Mouse (Mus musculus) CH12.LX (cell line): ENCODE results near the gene Spon2. TPM values are rescaled to one million over a fixed set of nuclear protein-coding genes. Genes with fewer than 3 reads are reported as not detected.

Experiments
- DNase-seq: peaks from one replicate; pipeline ENCODE4 v3.0.0-alpha.2; 2013; ENCODE audit errors: extremely low read depth
- H3K27ac ChIP-seq: 2 replicates; pipeline ENCODE4 v1.5.1; 2012; ENCODE audit warnings: low read depth, mild to moderate bottlenecking, control low read depth, moderate library complexity; ENCODE audit not compliant: insufficient read depth
- H3K27me3 ChIP-seq: replicated peaks from 2 replicates; pipeline ENCODE3; 2012; ENCODE audit warnings: inconsistent platforms
- H3K36me3 ChIP-seq, 2 experiments: replicated peaks in 1 of 2; 2 replicates each; pipeline versions ENCODE3 to v1.6.1; 2012; ENCODE audit warnings: inconsistent platforms in 1 of 2, low read length in 1 of 2, mild to moderate bottlenecking in 1 of 2, mixed read lengths in 1 of 2, moderate library complexity in 1 of 2; ENCODE audit not compliant: control insufficient read depth in 1 of 2, insufficient read depth in 1 of 2
- H3K4me1 ChIP-seq, 2 experiments: 2 replicates each; pipeline ENCODE4 v1.6.1; 2012; ENCODE audit warnings: inconsistent platforms in 1 of 2, moderate library complexity in 1 of 2; ENCODE audit not compliant: insufficient read depth in 2 of 2, control insufficient read depth in 1 of 2
- H3K4me2 ChIP-seq: 2 replicates; pipeline ENCODE4 v1.6.1; 2012; ENCODE audit warnings: low read depth, mild to moderate bottlenecking, control low read depth; ENCODE audit not compliant: poor library complexity, insufficient read depth, severe bottlenecking
- H3K4me3 ChIP-seq, 3 experiments: fragments of 150-350 bp in 1 of 3; sonication (generic) in 1 of 3; replicated peaks in 1 of 3; 2 replicates each; pipeline versions ENCODE3 to v1.5.1; 2011 to 2012; ENCODE audit warnings: low read depth in 2 of 3, low read length in 2 of 3, mild to moderate bottlenecking in 2 of 3, moderate library complexity in 2 of 3, control low read depth in 1 of 3, improper control_type of control experiment in 1 of 3, inconsistent platforms in 1 of 3, mixed read lengths in 1 of 3; ENCODE audit not compliant: poor library complexity in 1 of 3
- H3K79me2 ChIP-seq: replicated peaks from 2 replicates; pipeline ENCODE4 v1.6.1; 2012; ENCODE audit warnings: mild to moderate bottlenecking, moderate library complexity; ENCODE audit not compliant: control insufficient read depth, poor library complexity, insufficient read depth, severe bottlenecking; ENCODE audit errors: extremely low read depth
- H3K9ac ChIP-seq: 2 replicates; pipeline ENCODE4 v1.6.1; 2012; ENCODE audit warnings: low read depth, mild to moderate bottlenecking, control low read depth, moderate library complexity; ENCODE audit not compliant: insufficient read depth
- H3K9me3 ChIP-seq: replicated peaks from 2 replicates; pipeline ENCODE3; 2012; ENCODE audit warnings: low read length, inconsistent platforms, mixed read lengths
- BHLHE40 ChIP-seq: IDR thresholded peaks from 2 replicates; pipeline ENCODE4 v1.6.1; 2011; ENCODE audit warnings: mild to moderate bottlenecking, low read depth, low read length, improper control_type of control experiment
- CHD2 ChIP-seq: IDR thresholded peaks from 2 replicates; pipeline ENCODE4 v1.6.1; 2011; ENCODE audit warnings: low read length, improper control_type of control experiment
- CTCF ChIP-seq, 2 experiments: IDR thresholded peaks in 1 of 2; conservative IDR thresholded peaks in 1 of 2; 2 replicates each; pipeline ENCODE4 v1.5.1; 2011 to 2012; ENCODE audit warnings: low read depth in 2 of 2, low read length in 2 of 2, improper control_type of control experiment in 1 of 2, inconsistent platforms in 1 of 2, mild to moderate bottlenecking in 1 of 2, moderate library complexity in 1 of 2
- ELF1 ChIP-seq: IDR thresholded peaks from 2 replicates; pipeline ENCODE4 v1.6.1; 2014; ENCODE audit warnings: low read depth, mild to moderate bottlenecking, inconsistent platforms, low read length, improper control_type of control experiment
- EP300 ChIP-seq: IDR thresholded peaks from 2 replicates; pipeline ENCODE4 v1.6.1; 2011; ENCODE audit warnings: low read length, improper control_type of control experiment
- ETS1 ChIP-seq: conservative IDR thresholded peaks from 2 replicates; pipeline ENCODE4 v1.6.1; 2012; ENCODE audit warnings: low read depth, mild to moderate bottlenecking, inconsistent platforms, low read length, improper control_type of control experiment, moderate library complexity
- GABPA ChIP-seq: IDR thresholded peaks from 2 replicates; pipeline ENCODE4 v1.6.1; 2012; ENCODE audit warnings: low read depth, low read length, improper control_type of control experiment, inconsistent platforms; ENCODE audit not compliant: insufficient replicate concordance
- HCFC1 ChIP-seq: IDR thresholded peaks from 2 replicates; pipeline ENCODE4 v1.6.1; 2012; ENCODE audit warnings: low read depth, mild to moderate bottlenecking, inconsistent platforms, low read length, improper control_type of control experiment
- JUND ChIP-seq: conservative IDR thresholded peaks from 2 replicates; pipeline ENCODE4 v1.6.1; 2011; ENCODE audit warnings: low read depth, low read length, improper control_type of control experiment
- MAFK ChIP-seq: IDR thresholded peaks from 2 replicates; pipeline ENCODE4 v1.6.1; 2011; ENCODE audit warnings: low read length, improper control_type of control experiment; ENCODE audit not compliant: insufficient replicate concordance
- MAX ChIP-seq: IDR thresholded peaks from 2 replicates; pipeline ENCODE4 v1.6.1; 2011; ENCODE audit warnings: low read length, improper control_type of control experiment
- MEF2A ChIP-seq: IDR thresholded peaks from 2 replicates; pipeline ENCODE4 v1.6.1; 2014; ENCODE audit warnings: low read depth, mild to moderate bottlenecking, inconsistent platforms, low read length, improper control_type of control experiment, borderline replicate concordance
- NELFE ChIP-seq: IDR thresholded peaks from 2 replicates; pipeline ENCODE4 v1.6.1; 2011; ENCODE audit warnings: low read depth, low read length, improper control_type of control experiment
- NRF1 ChIP-seq: IDR thresholded peaks from 2 replicates; pipeline ENCODE4 v1.6.1; 2014; ENCODE audit warnings: low read depth, mild to moderate bottlenecking, inconsistent platforms, low read length, improper control_type of control experiment, moderate library complexity
- PAX5 ChIP-seq: IDR thresholded peaks from 2 replicates; pipeline ENCODE4 v1.6.1; 2012; ENCODE audit warnings: low read length, inconsistent platforms, mixed read lengths
- POLR2A ChIP-seq: IDR thresholded peaks from 2 replicates; pipeline ENCODE4 v1.6.1; 2011; ENCODE audit warnings: low read depth, mild to moderate bottlenecking, improper control_type of control experiment, low read length
- POLR2AphosphoS2 ChIP-seq: IDR thresholded peaks from 2 replicates; pipeline ENCODE4 v1.6.1; 2011; ENCODE audit warnings: low read depth, low read length, improper control_type of control experiment
- RAD21 ChIP-seq: IDR thresholded peaks from 2 replicates; pipeline ENCODE4 v1.6.1; 2011; ENCODE audit warnings: low read depth, mild to moderate bottlenecking, low read length, improper control_type of control experiment, moderate library complexity
- RCOR1 ChIP-seq: conservative IDR thresholded peaks from 2 replicates; pipeline ENCODE4 v1.6.1; 2012; ENCODE audit warnings: low read depth, mild to moderate bottlenecking, inconsistent platforms, low read length, improper control_type of control experiment
- SMC3 ChIP-seq: IDR thresholded peaks from 2 replicates; pipeline ENCODE4 v1.6.1; 2011; ENCODE audit warnings: low read depth, low read length, improper control_type of control experiment
- TCF12 ChIP-seq: IDR thresholded peaks from 2 replicates; pipeline ENCODE4 v1.6.1; 2014; ENCODE audit warnings: low read depth, mild to moderate bottlenecking, inconsistent platforms, low read length, improper control_type of control experiment
- ZKSCAN1 ChIP-seq: IDR thresholded peaks from 2 replicates; pipeline ENCODE4 v1.6.1; 2012; ENCODE audit warnings: low read depth, inconsistent platforms, low read length, improper control_type of control experiment, borderline replicate concordance
- ZMIZ1 ChIP-seq: IDR thresholded peaks from 2 replicates; pipeline ENCODE4 v1.6.1; 2012; ENCODE audit warnings: low read depth, mild to moderate bottlenecking, inconsistent platforms, low read length, improper control_type of control experiment
- dilution Hi-C: fragments of 300-500 bp; cut with MboI; formaldehyde crosslinking; loops from 2 replicates; pipeline ENCODE4 v1.14.3; 2020; ENCODE audit warnings: low sequenced_read_pairs; ENCODE audit not compliant: extremely low pct_unique_long_range_greater_than_20kb, extremely low pct_ligation_motif_present
- in situ Hi-C: fragments of 300-500 bp; cut with MboI; formaldehyde crosslinking; loops from 3 replicates; pipeline ENCODE4 v1.14.3; 2019; ENCODE audit warnings: low sequenced_read_pairs, low pct_ligation_motif_present, low pct_unique_long_range_greater_than_20kb, mixed read lengths
- polyA plus RNA-seq: library from polyadenylated mRNA; unstranded; fragments of >175 nt; gene quantifications from 2 replicates; pipeline ENCODE4 v1.2.1, GENCODE M21; 2012; ENCODE audit warnings: low read depth; ENCODE audit not compliant: insufficient read length
- total RNA-seq, 2 experiments: library from RNA; depleted of rRNA; stranded (reverse); fragments of 300-350 nt in 1 of 2; fragments of >200 nt in 1 of 2; gene quantifications; 2 replicates each; pipeline ENCODE4 v1.2.3; 2012 to 2014

Gene Spon2
- total and polyA plus RNA-seq, 3 experiments: not detected

GRCm38 (mm10) chr5:33201697-33202096, 16.6 kb downstream of the Spon2 start:
- Histone ChIP-seq H3K4me2 (no peak overlapping the region), H3K9ac (no peak overlapping the region), H3K4me1 (peaks cover 0 to 7% of the 10 kb centered on the region in 2 experiments; a peak in 2 of 4 replicates), H3K79me2 (no peaks in the 10 kb centered on the region), H3K27ac (no peak overlapping the region), H3K9me3 (no peaks in the 10 kb centered on the region), H3K27me3 (peaks cover 9% of the 10 kb centered on the region), H3K4me3 (no peak overlapping the region), H3K36me3 (no peaks in the 10 kb centered on the region)
- dilution Hi-C loops (no loop called here), in situ Hi-C loops (no loop called here)
- DNase-seq: no peak
- TF ChIP-seq NELFE (no peak), CTCF (conservative IDR thresholded peaks at IDR 0.05 in 1 of 2, IDR thresholded peaks at IDR 0.05 in 1 of 2; ENCODE audit: low read depth in 2 of 2, low read length in 2 of 2) (no peak), BHLHE40 (0 out of 2 replicates have a peak, but pooled peaks have one; percentile 18), JUND (no peak), MAFK (no peak), ETS1 (no peak), CHD2 (no peak), ZMIZ1 (no peak)

GRCm38 (mm10) chr5:33200071-33200470, 18.2 kb downstream of the Spon2 start:
- no peak overlapping the region for H3K4me2 ChIP-seq
- DNase-seq: no peak
- H3K9me3 ChIP-seq: no peaks in the 10 kb centered on the region
- H3K4me3 ChIP-seq: no peak overlapping the region
- H3K4me1 ChIP-seq: peaks cover 0 to 7% of the 10 kb centered on the region in 2 experiments; a peak in 2 of 4 replicates
- H3K27ac ChIP-seq: no peak overlapping the region
- dilution Hi-C loops (no loop called here), in situ Hi-C loops (no loop called here)
- TF ChIP-seq EP300 (no peak), RAD21 (no peak), TCF12 (no peak), MAX (no peak), GABPA (no peak), POLR2AphosphoS2 (no peak), RCOR1 (no peak), POLR2A (no peak), NELFE (no peak), HCFC1 (no peak), CHD2 (no peak), BHLHE40 (no peak), ZKSCAN1 (no peak), JUND (no peak), SMC3 (no peak), MAFK (no peak), NRF1 (no peak), PAX5 (no peak), ELF1 (no peak), MEF2A (no peak)
- peaks cover 15% of the 10 kb centered on the region for H3K27me3 ChIP-seq
- H3K9ac ChIP-seq: no peak overlapping the region
- no peaks in the 10 kb centered on the region for H3K79me2 ChIP-seq
- H3K36me3 ChIP-seq: no peaks in the 10 kb centered on the region
